9 mouse cellular contexts compared by ENCODE assay signal in genomic region chr12:16731121-16731741, GRCm38 (mm10).
A peak's percentile ranks its signal among the peaks of the same experiment; 100 is the strongest.
DNase-seq lines count a peak whose midpoint lies in the region; ATAC-seq lines count a peak whose summit lies in the region.
"Had no signal": no experiment of that assay in that cellular context is flagged by ENCODE, and none has a peak within 500 bp of the region (broad histone marks: within the 10 kb centered on the region; RNA-seq: fewer than 3 reads in every experiment).

No protein-coding gene starts in this region.

- H3K27ac ChIP-seq in embryonic facial prominence, embryonic 11.5 days (replicated peaks; ENCODE audit: low read depth, low read length), result no peak overlapping the region
- no peak overlapping the region for H3K27ac ChIP-seq in hindbrain, embryonic 13.5 days
- H3K27ac ChIP-seq in midbrain, embryonic 15.5 days, result no peak overlapping the region
- no peak overlapping the region for H3K27ac ChIP-seq in liver, embryonic 12.5 days
- H3K27ac ChIP-seq: liver, embryonic 13.5 days had no signal

- peak; percentile 55; the same call in 1 of the 2 replicates for ATAC-seq in frontal cortex, adult (ENCODE audit: low TSS enrichment)
- 0 out of 2 replicates have a peak, but pooled peaks have one; percentile 22 for ATAC-seq in embryonic facial prominence, embryonic 11.5 days (replicated peaks; ENCODE audit: insufficient number of reproducible peaks, low FRiP score, low TSS enrichment, low read depth)
- 0 out of 2 replicates have a peak, but pooled peaks have one; percentile 30 for ATAC-seq in hindbrain, embryonic 13.5 days (ENCODE audit: low FRiP score)
- ATAC-seq in midbrain, embryonic 15.5 days (replicated peaks), result no peak
- ATAC-seq in liver, embryonic 12.5 days, result no peak

- WGBS in embryonic facial prominence, embryonic 11.5 days, result 47% methylated on average over 11 of the region's 11 CpGs
- WGBS in hindbrain, embryonic 13.5 days, result 26% methylated on average over 11 of the region's 11 CpGs
- WGBS in midbrain, embryonic 15.5 days, result 28% methylated on average over 10 of the region's 11 CpGs
- 68% methylated on average over 11 of the region's 11 CpGs for WGBS in liver, embryonic 12.5 days (ENCODE audit: insufficient replicate concordance)

- H3K9ac ChIP-seq in embryonic facial prominence, embryonic 11.5 days (replicated peaks; ENCODE audit: low read length), result no peak overlapping the region
- no peak overlapping the region for H3K9ac ChIP-seq in hindbrain, embryonic 13.5 days
- H3K9ac ChIP-seq in midbrain, embryonic 15.5 days, result no peak overlapping the region
- no peak overlapping the region for H3K9ac ChIP-seq in liver, embryonic 12.5 days
- H3K9ac ChIP-seq: liver, embryonic 13.5 days had no signal

- H3K9me3 ChIP-seq in embryonic facial prominence, embryonic 11.5 days (replicated peaks; ENCODE audit: control insufficient read depth, low read length), result no peaks in the 10 kb centered on the region
- no peaks in the 10 kb centered on the region for H3K9me3 ChIP-seq in hindbrain, embryonic 13.5 days
- no peaks in the 10 kb centered on the region for H3K9me3 ChIP-seq in midbrain, embryonic 15.5 days
- H3K9me3 ChIP-seq in liver, embryonic 12.5 days (replicated peaks), result no peaks in the 10 kb centered on the region
- H3K9me3 ChIP-seq: liver, embryonic 13.5 days had no signal

- H3K27me3 ChIP-seq in embryonic facial prominence, embryonic 11.5 days (ENCODE audit: control insufficient read depth, insufficient read depth, low read length), result no peaks in the 10 kb centered on the region
- H3K27me3 ChIP-seq in hindbrain, embryonic 13.5 days, result no peaks in the 10 kb centered on the region
- H3K27me3 ChIP-seq in midbrain, embryonic 15.5 days (replicated peaks), result no peaks in the 10 kb centered on the region
- H3K27me3 ChIP-seq in liver, embryonic 12.5 days (replicated peaks), result no peaks in the 10 kb centered on the region
- H3K27me3 ChIP-seq: liver, embryonic 13.5 days had no signal

- no peaks in the 10 kb centered on the region; the same call in 1 of the 2 replicates for H3K4me1 ChIP-seq in embryonic facial prominence, embryonic 11.5 days (ENCODE audit: control insufficient read depth, insufficient read depth, low read length)
- peaks cover 8% of the 10 kb centered on the region for H3K4me1 ChIP-seq in hindbrain, embryonic 13.5 days (replicated peaks)
- 0 out of 2 replicates have a peak, but pooled peaks cover 5% of the 10 kb centered on the region for H3K4me1 ChIP-seq in midbrain, embryonic 15.5 days
- no peaks in the 10 kb centered on the region for H3K4me1 ChIP-seq in liver, embryonic 12.5 days

- no peaks in the 10 kb centered on the region for H3K36me3 ChIP-seq in embryonic facial prominence, embryonic 11.5 days (replicated peaks; ENCODE audit: control insufficient read depth, insufficient read depth, low read depth, low read length)
- no peaks in the 10 kb centered on the region for H3K36me3 ChIP-seq in hindbrain, embryonic 13.5 days
- no peaks in the 10 kb centered on the region for H3K36me3 ChIP-seq in midbrain, embryonic 15.5 days (replicated peaks)
- H3K36me3 ChIP-seq in liver, embryonic 12.5 days, result no peaks in the 10 kb centered on the region
- H3K36me3 ChIP-seq: liver, embryonic 13.5 days had no signal

- DNase-seq in frontal cortex, postnatal 25 days (ENCODE audit: low spot score in 2 of 2), result no peak
- DNase-seq in embryonic facial prominence, embryonic 11.5 days (ENCODE audit: low spot score), result peak; percentile 9
- peak; percentile 20 for DNase-seq in layer of hippocampus, adult 9-11 months
- DNase-seq in spleen, postnatal 10 days (ENCODE audit: low spot score in 2 of 2), result no peak
- DNase-seq: liver, embryonic 13.5 days had no signal

- no peak overlapping the region for H3K4me2 ChIP-seq in embryonic facial prominence, embryonic 11.5 days (ENCODE audit: low read depth, low read length)
- peak overlapping the region; percentile 9; the same call in 1 of the 2 replicates for H3K4me2 ChIP-seq in hindbrain, embryonic 13.5 days
- H3K4me2 ChIP-seq in midbrain, embryonic 15.5 days, result 0 out of 2 replicates have a peak overlapping the region, but pooled peaks have one; percentile 12
- no peak overlapping the region for H3K4me2 ChIP-seq in liver, embryonic 12.5 days
- H3K4me2 ChIP-seq: liver, embryonic 13.5 days had no signal

- H3K4me3 ChIP-seq in embryonic facial prominence, embryonic 11.5 days (ENCODE audit: low read depth, low read length), result no peak overlapping the region
- H3K4me3 ChIP-seq in hindbrain, embryonic 13.5 days, result no peak overlapping the region
- no peak overlapping the region for H3K4me3 ChIP-seq in midbrain, embryonic 15.5 days
- no peak overlapping the region for H3K4me3 ChIP-seq in liver, embryonic 12.5 days
- H3K4me3 ChIP-seq: liver, embryonic 13.5 days had no signal

Comparison
In these comparisons a context has a peak if more than half of its experiments do, and no peak if none do; other contexts are left out.
1. ATAC-seq: peak in frontal cortex, adult (single experiment), embryonic facial prominence, embryonic 11.5 days (single experiment) and hindbrain, embryonic 13.5 days (single experiment); none in midbrain, embryonic 15.5 days (single experiment) and liver, embryonic 12.5 days (single experiment).
2. DNase-seq: peak in embryonic facial prominence, embryonic 11.5 days (single experiment) and layer of hippocampus, adult 9-11 months (single experiment); none in frontal cortex, postnatal 25 days (0 of 2) and spleen, postnatal 10 days (0 of 2).
3. H3K4me2 ChIP-seq: peak in hindbrain, embryonic 13.5 days (single experiment) and midbrain, embryonic 15.5 days (single experiment); none in embryonic facial prominence, embryonic 11.5 days (single experiment) and liver, embryonic 12.5 days (single experiment).